Mouse (Mus musculus) hindbrain, embryonic 14.5 days (tissue): ENCODE results near the gene Rem1. TPM values are rescaled to one million over a fixed set of nuclear protein-coding genes. Genes with fewer than 3 reads are reported as not detected.
A peak's percentile ranks its signal among the peaks of the same experiment; 100 is the strongest.

Experiments used
- ATAC-seq: fragments of 200-750 bp; cut with Nextera tagmentation; 2 replicates; pipeline ENCODE4 v1.8.0; 2017; ENCODE audit warnings: moderate number of reproducible peaks, mild to moderate bottlenecking, moderate TSS enrichment, moderate library complexity; ENCODE audit not compliant: low FRiP score
- DNase-seq: peaks from one replicate; pipeline ENCODE4 v3.0.0-alpha.2; 2015; ENCODE audit warnings: low spot score
- H3K27ac ChIP-seq: fragments of 300-500 bp; sonication (generic); 2 replicates; pipeline ENCODE4 v1.5.1; 2014; ENCODE audit warnings: mild to moderate bottlenecking, moderate library complexity
- H3K27me3 ChIP-seq: fragments of 300-500 bp; sonication (generic); 2 replicates; pipeline ENCODE4 v1.6.1; 2014; ENCODE audit warnings: mild to moderate bottlenecking, low read length, mixed read lengths; ENCODE audit not compliant: control insufficient read depth, insufficient read depth
- H3K36me3 ChIP-seq: fragments of 300-500 bp; sonication (generic); replicated peaks from 2 replicates; pipeline ENCODE4 v1.6.1; 2014; ENCODE audit not compliant: control insufficient read depth, insufficient read depth
- H3K4me1 ChIP-seq: fragments of 300-500 bp; sonication (generic); replicated peaks from 2 replicates; pipeline ENCODE4 v1.6.1; 2014; ENCODE audit warnings: antibody characterized with exemption, low read length, mixed read lengths; ENCODE audit not compliant: control insufficient read depth, insufficient read depth
- H3K4me2 ChIP-seq: fragments of 300-500 bp; sonication (generic); replicated peaks from 2 replicates; pipeline ENCODE4 v1.6.1; 2014; ENCODE audit warnings: mild to moderate bottlenecking, moderate library complexity
- H3K4me3 ChIP-seq: fragments of 300-500 bp; sonication (generic); replicated peaks from 2 replicates; pipeline ENCODE4 v1.5.1; 2014; ENCODE audit warnings: mild to moderate bottlenecking, low read length
- H3K9ac ChIP-seq: fragments of 300-500 bp; sonication (generic); 2 replicates; pipeline ENCODE4 v1.6.1; 2014
- H3K9me3 ChIP-seq: fragments of 300-500 bp; sonication (generic); 2 replicates; pipeline ENCODE4 v1.6.1; 2016; ENCODE audit warnings: low read length; ENCODE audit not compliant: control insufficient read depth
- WGBS: fragments of 180-500 bp; shearing (Covaris S2); extraction: QIAGEN DNeasy Blood & Tissue Kit; methylation state at CpG from one replicate; pipeline ENCODE4 v1.1.7; 2014; 5-methylcytosine and 5-hydroxymethylcytosine counted together
- polyA plus RNA-seq: library from polyadenylated mRNA; unstranded; fragments of >200 nt; fragmentation: Nextera tagmentation; extraction: Ambion mirVana; gene quantifications from 2 replicates; pipeline ENCODE4 v1.2.1, GENCODE M21; 2014

The Rem1 gene
- polyA plus RNA-seq, 1 experiment from 2014 or later = 0.87 TPM

DNA sequence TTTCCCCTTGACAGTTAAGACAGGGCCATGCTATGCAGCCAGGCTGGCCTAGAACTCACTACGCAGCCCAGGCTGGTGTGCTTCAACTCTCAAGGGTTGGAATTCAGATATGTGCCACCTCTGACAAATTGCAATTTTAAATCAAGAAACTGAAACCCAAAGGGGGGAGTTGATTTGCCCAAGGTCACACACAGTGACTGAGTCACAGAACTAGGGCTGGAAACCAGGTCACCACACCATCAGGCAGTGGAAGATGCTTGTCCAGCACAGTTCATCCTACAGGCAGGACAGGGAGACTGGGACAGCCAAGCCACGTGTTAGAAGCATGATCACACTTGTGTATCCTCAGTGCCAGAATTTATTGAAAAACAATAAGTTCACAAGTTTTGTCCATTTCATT, 2.2 kb upstream of the Rem1 start:
- H3K9me3 ChIP-seq = no peaks in the 10 kb centered on the region
- no peak overlapping the region for H3K27ac ChIP-seq
- no peak for DNase-seq
- no peak for ATAC-seq
- no peak overlapping the region for H3K9ac ChIP-seq
- H3K4me2 ChIP-seq = no peak overlapping the region
- H3K36me3 ChIP-seq = no peaks in the 10 kb centered on the region
- peaks cover 4% of the 10 kb centered on the region for H3K4me1 ChIP-seq
- peaks cover 34% of the 10 kb centered on the region for H3K27me3 ChIP-seq
- WGBS = 83% methylated on average over 2 of the region's 2 CpGs
- H3K4me3 ChIP-seq = no peak overlapping the region

DNA sequence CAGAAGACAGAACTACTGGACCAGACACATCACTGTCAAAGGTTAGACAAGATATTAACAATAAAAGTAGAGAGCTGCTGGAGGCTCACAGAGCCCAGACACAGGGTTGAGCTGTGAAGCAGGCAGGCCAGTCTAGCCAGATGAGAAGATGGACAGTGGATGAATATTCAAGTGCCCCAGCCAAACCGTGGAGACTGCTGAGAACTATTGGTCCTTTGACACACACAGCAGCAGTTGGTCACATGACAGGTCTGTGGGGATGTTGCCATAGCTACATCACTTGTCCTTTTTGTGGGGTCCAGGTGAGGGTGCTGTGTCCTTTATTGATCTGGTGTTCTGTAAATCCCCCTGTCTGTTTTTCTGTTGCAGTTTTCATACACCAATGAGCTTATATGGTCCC, 1.5 kb upstream of the Rem1 start:
- H3K36me3 ChIP-seq = no peaks in the 10 kb centered on the region
- H3K27me3 ChIP-seq = peaks cover 34% of the 10 kb centered on the region
- DNase-seq (no peak), ATAC-seq (no peak)
- H3K9ac ChIP-seq = no peak overlapping the region
- H3K4me2 ChIP-seq = no peak overlapping the region
- whole genome bisulfite sequencing = 0% methylated on average over 1 of the region's 1 CpGs
- H3K9me3 ChIP-seq = no peaks in the 10 kb centered on the region
- no peak overlapping the region for H3K27ac ChIP-seq
- H3K4me3 ChIP-seq = no peak overlapping the region
- peaks cover 4% of the 10 kb centered on the region for H3K4me1 ChIP-seq

DNA sequence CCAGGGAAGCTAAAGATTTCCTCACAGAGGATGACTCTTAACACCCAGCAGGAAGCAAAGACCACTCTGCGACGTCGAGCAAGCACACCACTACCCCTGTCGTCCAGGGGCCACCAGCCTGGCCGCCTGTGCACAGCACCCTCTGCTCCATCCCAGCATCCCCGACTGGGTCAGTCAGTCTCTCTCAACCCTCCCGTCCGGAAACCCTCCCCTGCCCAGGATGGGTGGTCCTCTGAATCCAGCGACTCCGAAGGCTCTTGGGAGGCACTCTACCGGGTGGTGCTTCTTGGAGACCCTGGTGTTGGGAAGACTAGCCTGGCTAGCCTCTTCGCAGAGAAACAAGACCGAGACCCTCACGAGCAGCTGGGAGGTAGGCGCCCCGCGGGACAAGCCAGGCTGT, 1.3 kb downstream of the Rem1 start:
- H3K4me3 ChIP-seq = no peak overlapping the region
- no peaks in the 10 kb centered on the region for H3K9me3 ChIP-seq
- H3K9ac ChIP-seq = no peak overlapping the region
- DNase-seq (no peak), ATAC-seq (no peak)
- peaks cover 4% of the 10 kb centered on the region for H3K4me1 ChIP-seq
- 40% methylated on average over 17 of the region's 17 CpGs for WGBS
- H3K27ac ChIP-seq = no peak overlapping the region
- peaks cover 34% of the 10 kb centered on the region for H3K27me3 ChIP-seq
- H3K4me2 ChIP-seq = no peak overlapping the region
- H3K36me3 ChIP-seq = no peaks in the 10 kb centered on the region

DNA sequence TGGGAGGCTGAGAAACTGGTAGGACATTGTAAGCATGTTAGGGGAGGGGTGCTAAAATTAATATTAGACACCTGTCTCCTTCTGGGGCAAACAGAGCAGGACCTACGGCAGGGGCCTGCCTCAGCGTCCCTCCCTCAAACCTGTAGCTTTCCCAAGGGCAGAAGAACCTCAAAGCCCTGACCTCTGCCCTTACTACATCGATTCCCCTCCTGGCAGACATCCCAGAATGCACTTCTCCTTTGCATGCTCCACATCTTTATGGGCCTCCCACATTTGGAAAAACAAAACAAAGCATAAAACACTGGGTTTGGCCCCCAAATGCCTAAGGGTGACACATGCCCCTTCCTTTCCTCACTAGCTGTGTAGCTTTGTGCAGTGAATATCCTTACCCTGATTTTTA, 2.5 kb downstream of the Rem1 start:
- no peak overlapping the region for H3K27ac ChIP-seq
- no peaks in the 10 kb centered on the region for H3K9me3 ChIP-seq
- H3K4me1 ChIP-seq = peaks cover 4% of the 10 kb centered on the region
- WGBS = 58% methylated on average over 3 of the region's 3 CpGs
- H3K27me3 ChIP-seq = peaks cover 34% of the 10 kb centered on the region
- no peak overlapping the region for H3K4me2 ChIP-seq
- ATAC-seq (no peak), DNase-seq (no peak)
- H3K9ac ChIP-seq = no peak overlapping the region
- H3K4me3 ChIP-seq = no peak overlapping the region
- H3K36me3 ChIP-seq = no peaks in the 10 kb centered on the region

DNA sequence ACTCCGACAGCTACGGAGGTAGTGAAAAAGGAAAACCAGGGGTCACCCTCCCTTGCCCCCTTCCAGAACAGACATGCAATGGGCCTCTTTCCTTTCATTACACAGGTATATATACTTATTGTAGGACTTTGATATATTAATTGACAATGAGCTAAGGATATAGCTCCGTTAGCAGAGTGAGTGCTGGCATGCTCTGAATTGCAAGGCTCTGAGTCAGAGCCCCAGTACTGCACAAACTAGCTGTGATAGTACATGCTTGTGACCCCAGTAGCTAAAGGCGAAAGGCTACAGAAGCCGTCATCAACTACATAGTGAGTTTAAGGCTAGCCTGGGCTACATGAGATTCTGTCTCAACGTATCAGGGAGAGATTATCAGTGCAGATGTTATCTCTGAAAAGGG, 3.2 kb downstream of the Rem1 start:
- H3K9ac ChIP-seq = no peak overlapping the region
- no peaks in the 10 kb centered on the region for H3K36me3 ChIP-seq
- no peak overlapping the region for H3K27ac ChIP-seq
- H3K9me3 ChIP-seq = no peaks in the 10 kb centered on the region
- no peak for ATAC-seq
- no peak for DNase-seq
- WGBS = 87% methylated on average over 6 of the region's 6 CpGs
- H3K4me3 ChIP-seq = no peak overlapping the region
- peaks cover 4% of the 10 kb centered on the region for H3K4me1 ChIP-seq
- H3K4me2 ChIP-seq = no peak overlapping the region
- H3K27me3 ChIP-seq = peaks cover 34% of the 10 kb centered on the region

DNA sequence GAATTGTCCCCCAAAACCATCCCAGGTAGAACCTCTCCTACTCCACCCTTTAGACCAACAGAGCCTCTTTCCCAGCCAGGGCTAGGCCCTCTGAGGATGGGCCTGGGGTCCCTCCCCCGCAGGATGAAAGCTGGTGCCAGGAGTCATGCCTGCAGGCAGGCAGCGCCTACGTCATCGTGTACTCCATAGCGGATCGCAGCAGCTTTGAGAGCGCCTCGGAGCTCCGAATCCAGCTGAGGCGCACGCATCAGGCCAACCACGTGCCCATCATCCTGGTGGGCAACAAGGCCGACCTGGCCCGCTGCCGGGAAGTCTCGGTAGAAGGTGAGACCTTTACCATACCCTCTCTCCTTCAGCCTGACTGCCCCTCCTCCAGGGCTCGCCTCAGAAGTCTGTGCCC, 6.6 kb downstream of the Rem1 start:
- H3K27me3 ChIP-seq = peaks cover 6% of the 10 kb centered on the region
- no peak overlapping the region for H3K27ac ChIP-seq
- no peaks in the 10 kb centered on the region for H3K4me1 ChIP-seq
- ATAC-seq = no peak
- H3K4me2 ChIP-seq = peak overlapping the region; percentile 28; the same call in 1 of the 2 replicates
- no peak overlapping the region for H3K4me3 ChIP-seq
- no peak for DNase-seq
- no peaks in the 10 kb centered on the region for H3K9me3 ChIP-seq
- WGBS = 56% methylated on average over 17 of the region's 17 CpGs
- H3K9ac ChIP-seq = no peak overlapping the region; the same call in 1 of the 2 replicates
- no peaks in the 10 kb centered on the region for H3K36me3 ChIP-seq

DNA sequence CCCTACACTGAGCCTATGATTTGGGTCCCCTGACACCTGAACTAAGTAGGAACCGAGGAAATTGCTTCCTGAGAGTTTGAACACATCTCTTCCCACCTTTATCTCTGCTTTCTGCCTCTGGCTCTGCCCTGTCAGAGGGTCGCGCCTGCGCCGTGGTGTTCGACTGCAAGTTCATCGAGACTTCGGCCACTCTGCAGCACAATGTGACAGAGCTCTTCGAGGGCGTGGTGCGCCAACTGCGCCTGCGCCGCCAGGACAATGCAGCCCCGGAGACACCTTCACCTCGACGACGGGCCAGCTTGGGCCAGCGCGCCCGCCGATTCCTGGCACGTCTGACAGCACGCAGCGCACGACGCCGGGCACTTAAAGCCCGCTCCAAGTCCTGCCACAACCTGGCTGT, 7.6 kb downstream of the Rem1 start:
- Histone ChIP-seq H3K4me1 (0 out of 2 replicates have a peak, but pooled peaks cover 4% of the 10 kb centered on the region), H3K9ac (no peak overlapping the region), H3K4me3 (no peak overlapping the region), H3K9me3 (no peaks in the 10 kb centered on the region), H3K36me3 (no peaks in the 10 kb centered on the region), H3K4me2 (no peak overlapping the region), H3K27ac (no peak overlapping the region), H3K27me3 (no peaks in the 10 kb centered on the region)
- DNase-seq = no peak
- ATAC-seq = no peak
- WGBS = 79% methylated on average over 29 of the region's 29 CpGs

DNA sequence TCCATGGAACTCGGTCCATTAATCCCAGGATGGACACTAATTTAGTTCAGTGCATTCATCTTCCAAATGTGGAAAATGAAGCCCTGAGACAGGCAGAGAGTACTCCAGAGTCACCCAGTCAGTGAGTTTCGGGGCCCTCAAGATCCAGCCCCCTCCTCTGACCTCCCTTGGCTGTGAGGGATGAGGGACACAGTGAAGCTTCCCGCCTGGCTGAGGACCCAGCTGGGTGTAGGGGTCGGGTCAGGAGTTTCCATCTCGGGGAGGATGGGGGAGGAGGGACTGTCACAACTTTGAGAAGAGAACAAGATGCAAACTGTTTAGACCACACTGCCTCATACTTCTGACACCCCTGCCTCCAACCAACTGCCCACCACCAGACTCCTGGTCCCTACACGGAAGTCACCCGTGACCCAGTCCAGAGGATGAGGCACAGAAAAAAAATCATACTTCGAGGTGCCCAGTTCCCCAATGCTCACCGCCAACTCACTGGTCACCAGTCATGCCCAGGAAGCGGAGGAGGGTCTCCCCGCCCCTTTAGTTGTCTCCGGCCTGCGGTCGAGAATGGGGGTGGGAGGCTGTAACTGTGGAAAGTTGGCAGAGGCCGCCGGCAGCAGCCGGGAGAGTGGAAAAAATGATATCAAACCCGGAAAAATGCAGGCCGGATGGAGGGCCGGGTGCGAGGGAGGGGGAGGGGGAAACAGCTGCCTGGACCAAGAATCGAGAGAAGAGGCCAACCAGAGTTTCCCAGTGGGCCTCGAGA, 9.7 kb downstream of the Rem1 start:
- WGBS = 70% methylated on average over 23 of the region's 23 CpGs
- no peak overlapping the region for H3K4me3 ChIP-seq
- no peaks in the 10 kb centered on the region for H3K9me3 ChIP-seq
- H3K27me3 ChIP-seq = no peaks in the 10 kb centered on the region
- H3K9ac ChIP-seq = no peak overlapping the region
- H3K27ac ChIP-seq = no peak overlapping the region
- ATAC-seq (no peak), DNase-seq (no peak)
- 0 out of 2 replicates have a peak, but pooled peaks cover 11% of the 10 kb centered on the region for H3K4me1 ChIP-seq
- H3K4me2 ChIP-seq = no peak overlapping the region
- no peaks in the 10 kb centered on the region for H3K36me3 ChIP-seq

DNA sequence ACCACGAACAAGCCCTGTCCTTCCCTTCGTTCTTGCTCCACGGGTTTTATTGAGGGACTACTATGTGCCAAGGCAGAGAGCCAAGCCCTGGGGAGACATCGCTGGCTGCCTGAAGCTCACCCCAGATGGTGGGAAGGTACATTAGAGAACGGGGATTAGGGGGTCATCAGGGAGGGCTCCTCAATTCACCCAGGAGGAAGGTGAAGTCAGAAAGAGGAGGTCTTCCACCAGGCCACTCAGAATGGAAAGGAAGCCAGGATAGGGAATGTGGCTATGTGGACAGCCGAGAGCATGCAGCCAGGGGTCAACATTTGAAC, 10.2 kb downstream of the Rem1 start:
- WGBS = 87% methylated on average over 6 of the region's 6 CpGs
- H3K4me3 ChIP-seq = no peak overlapping the region
- H3K4me2 ChIP-seq = no peak overlapping the region
- H3K36me3 ChIP-seq = no peaks in the 10 kb centered on the region
- no peaks in the 10 kb centered on the region for H3K9me3 ChIP-seq
- H3K27me3 ChIP-seq = no peaks in the 10 kb centered on the region
- no peak overlapping the region for H3K27ac ChIP-seq
- H3K4me1 ChIP-seq = 0 out of 2 replicates have a peak, but pooled peaks cover 11% of the 10 kb centered on the region
- DNase-seq (no peak), ATAC-seq (no peak)
- H3K9ac ChIP-seq = no peak overlapping the region

DNA sequence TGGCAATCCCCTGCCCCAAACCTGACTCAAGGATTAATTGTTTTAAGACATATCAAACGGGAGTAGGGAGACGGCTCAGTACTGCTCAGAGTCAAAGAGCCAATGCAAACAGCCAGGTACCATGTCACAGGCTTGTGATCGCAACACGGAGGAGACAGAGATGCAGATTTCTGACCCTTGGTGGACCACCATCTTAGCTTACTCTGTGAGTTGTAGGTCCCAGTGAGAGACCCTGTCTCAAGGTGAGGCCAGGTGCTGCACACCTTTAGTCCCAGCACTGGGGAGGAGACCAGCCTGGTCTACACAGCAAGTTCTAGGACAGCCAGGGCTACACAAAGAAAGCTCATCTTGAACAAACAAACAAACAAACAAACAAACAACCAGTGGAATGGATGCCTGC, 10.6 kb downstream of the Rem1 start:
- Histone ChIP-seq H3K4me1 (0 out of 2 replicates have a peak, but pooled peaks cover 11% of the 10 kb centered on the region), H3K27me3 (no peaks in the 10 kb centered on the region), H3K4me3 (no peak overlapping the region), H3K36me3 (no peaks in the 10 kb centered on the region), H3K4me2 (no peak overlapping the region), H3K9me3 (no peaks in the 10 kb centered on the region), H3K27ac (no peak overlapping the region), H3K9ac (no peak overlapping the region)
- no peak for DNase-seq
- no peak for ATAC-seq
- WGBS = 92% methylated on average over 4 of the region's 4 CpGs
